Mouse (Mus musculus) heart, embryonic 15.5 days (tissue): ENCODE data around the gene Pigs. TPM values are rescaled to one million over a fixed set of nuclear protein-coding genes. Genes with fewer than 3 reads are reported as not detected.

ENCODE experiments used
- ATAC-seq: fragments of 200-750 bp; cut with Nextera tagmentation; replicated peaks from 2 replicates; pipeline ENCODE4 v1.8.0; 2017; ENCODE audit warnings: low read depth, moderate TSS enrichment; ENCODE audit not compliant: insufficient number of reproducible peaks, insufficient read depth, low FRiP score
- H3K27ac ChIP-seq: fragments of 300-500 bp; sonication (generic); 2 replicates; pipeline ENCODE4 v1.5.1; 2015; ENCODE audit warnings: mild to moderate bottlenecking, inconsistent platforms
- H3K27me3 ChIP-seq: fragments of 300-500 bp; sonication (generic); 2 replicates; pipeline ENCODE4 v1.6.1; 2015; ENCODE audit warnings: inconsistent platforms
- H3K36me3 ChIP-seq: fragments of 300-500 bp; sonication (generic); 2 replicates; pipeline ENCODE4 v1.6.1; 2015; ENCODE audit warnings: mild to moderate bottlenecking, inconsistent platforms
- H3K4me1 ChIP-seq: fragments of 300-500 bp; sonication (generic); replicated peaks from 2 replicates; pipeline ENCODE4 v1.6.1; 2015; ENCODE audit warnings: inconsistent platforms
- H3K4me2 ChIP-seq: fragments of 300-500 bp; sonication (generic); 2 replicates; pipeline ENCODE4 v1.6.1; 2015; ENCODE audit warnings: inconsistent platforms, mild to moderate bottlenecking, moderate library complexity
- H3K4me3 ChIP-seq: fragments of 300-500 bp; sonication (generic); 2 replicates; pipeline ENCODE4 v1.5.1; 2015; ENCODE audit warnings: mild to moderate bottlenecking, inconsistent platforms
- H3K9ac ChIP-seq: fragments of 300-500 bp; sonication (generic); 2 replicates; pipeline ENCODE4 v1.6.1; 2015; ENCODE audit warnings: mild to moderate bottlenecking, inconsistent platforms
- H3K9me3 ChIP-seq: fragments of 300-500 bp; sonication (generic); replicated peaks from 2 replicates; pipeline ENCODE4 v1.6.1; 2016; ENCODE audit warnings: inconsistent platforms
- WGBS: fragments of 180-500 bp; shearing (Covaris S2); methylation state at CpG from one replicate; pipeline ENCODE4 v1.1.7; 2015; ENCODE audit warnings: mixed read lengths; 5-methylcytosine and 5-hydroxymethylcytosine counted together
- polyA plus RNA-seq: library from polyadenylated mRNA; unstranded; fragments of >200 nt; fragmentation: Nextera tagmentation; extraction: Ambion mirVana; gene quantifications from 2 replicates; pipeline ENCODE4 v1.2.1, GENCODE M21; 2015

Pigs gene
- polyA plus RNA-seq, 1 experiment from 2014 or later = 46.1 TPM

GRCm38 (mm10) chr11:78349441-78350358 is 21.5 kb downstream of the Pigs start:
- WGBS = 62% methylated on average over 4 of the region's 4 CpGs
- Histone ChIP-seq H3K9me3 (no peaks in the 10 kb centered on the region), H3K4me1 (peaks cover 39% of the 10 kb centered on the region), H3K4me3 (no peak overlapping the region), H3K9ac (no peak overlapping the region), H3K4me2 (no peak overlapping the region), H3K27ac (0 out of 2 replicates have a peak overlapping the region, but pooled peaks have one; percentile 5), H3K36me3 (peaks cover 6% of the 10 kb centered on the region; the same call in 1 of the 2 replicates), H3K27me3 (no peaks in the 10 kb centered on the region)
- no peak for ATAC-seq

GRCm38 (mm10) chr11:78353081-78353480 is 24.9 kb downstream of the Pigs start:
- H3K4me1 ChIP-seq = peaks cover 14% of the 10 kb centered on the region
- peaks cover 1% of the 10 kb centered on the region for H3K27me3 ChIP-seq
- ATAC-seq = no peak
- H3K4me3 ChIP-seq = no peak overlapping the region
- no peaks in the 10 kb centered on the region for H3K9me3 ChIP-seq
- no peak overlapping the region for H3K27ac ChIP-seq
- H3K36me3 ChIP-seq = peaks cover 6% of the 10 kb centered on the region; the same call in 1 of the 2 replicates
- H3K4me2 ChIP-seq = no peak overlapping the region
- no peak overlapping the region for H3K9ac ChIP-seq
- 86% methylated on average over 1 of the region's 1 CpGs for WGBS

- ATAC-seq = no peak
- no peak overlapping the region for H3K9ac ChIP-seq
- H3K36me3 ChIP-seq = no peaks in the 10 kb centered on the region
- H3K27ac ChIP-seq = no peak overlapping the region
- peaks cover 9% of the 10 kb centered on the region for H3K27me3 ChIP-seq
- H3K4me2 ChIP-seq = no peak overlapping the region
- no peak overlapping the region for H3K4me3 ChIP-seq
- H3K4me1 ChIP-seq = peaks cover 5% of the 10 kb centered on the region
- H3K9me3 ChIP-seq = no peaks in the 10 kb centered on the region
- WGBS = 54% methylated on average over 6 of the region's 6 CpGs
These were observed 26.7 kb downstream of the Pigs start for GRCm38 (mm10) chr11:78354905-78355304.

- H3K4me2 ChIP-seq = no peak overlapping the region
- H3K9ac ChIP-seq = no peak overlapping the region
- no peak for ATAC-seq
- H3K4me1 ChIP-seq = peaks cover 5% of the 10 kb centered on the region
- no peaks in the 10 kb centered on the region for H3K9me3 ChIP-seq
- peaks cover 9% of the 10 kb centered on the region for H3K27me3 ChIP-seq
- H3K4me3 ChIP-seq = no peak overlapping the region
- no peak overlapping the region for H3K27ac ChIP-seq
- 33% methylated on average over 4 of the region's 4 CpGs for WGBS
- H3K36me3 ChIP-seq = no peaks in the 10 kb centered on the region
These were observed 27.4 kb downstream of the Pigs start for GRCm38 (mm10) chr11:78355471-78356238.

- no peak for ATAC-seq
- WGBS = 17% methylated on average over 22 of the region's 22 CpGs
- H3K27me3 ChIP-seq = peaks cover 15% of the 10 kb centered on the region
- H3K27ac ChIP-seq = no peak overlapping the region
- no peak overlapping the region for H3K4me3 ChIP-seq
- H3K4me2 ChIP-seq = no peak overlapping the region
- peaks cover 5% of the 10 kb centered on the region for H3K4me1 ChIP-seq
- no peaks in the 10 kb centered on the region for H3K9me3 ChIP-seq
- no peaks in the 10 kb centered on the region for H3K36me3 ChIP-seq
- H3K9ac ChIP-seq = no peak overlapping the region
These were observed 30.3 kb downstream of the Pigs start for GRCm38 (mm10) chr11:78358330-78359007.

GRCm38 (mm10) chr11:78360125-78360788 is 32.0 kb downstream of the Pigs start:
- Histone ChIP-seq H3K4me3 (peak overlapping the region; percentile 43), H3K27me3 (peaks cover 15% of the 10 kb centered on the region), H3K4me1 (peaks cover 5% of the 10 kb centered on the region), H3K36me3 (no peaks in the 10 kb centered on the region), H3K9ac (0 out of 2 replicates have a peak overlapping the region, but pooled peaks have one; percentile 15), H3K4me2 (peak overlapping the region; percentile 63), H3K27ac (no peak overlapping the region), H3K9me3 (no peaks in the 10 kb centered on the region)
- 14% methylated on average over 13 of the region's 13 CpGs for WGBS
- ATAC-seq = peak; percentile 54

GRCm38 (mm10) chr11:78360789-78361131 is 32.5 kb downstream of the Pigs start:
- Histone ChIP-seq H3K9ac (no peak overlapping the region), H3K27me3 (peaks cover 15% of the 10 kb centered on the region), H3K4me3 (no peak overlapping the region; the same call in 1 of the 2 replicates), H3K36me3 (no peaks in the 10 kb centered on the region), H3K27ac (no peak overlapping the region), H3K4me1 (peaks cover 5% of the 10 kb centered on the region), H3K4me2 (peak overlapping the region; percentile 63; the same call in 1 of the 2 replicates), H3K9me3 (no peaks in the 10 kb centered on the region)
- no peak for ATAC-seq
- WGBS = 49% methylated on average over 2 of the region's 2 CpGs

GRCm38 (mm10) chr11:78363309-78364007 is 35.2 kb downstream of the Pigs start:
- Histone ChIP-seq H3K9me3 (no peaks in the 10 kb centered on the region), H3K4me3 (no peak overlapping the region), H3K36me3 (no peaks in the 10 kb centered on the region), H3K9ac (no peak overlapping the region), H3K27ac (no peak overlapping the region), H3K4me2 (no peak overlapping the region), H3K4me1 (peaks cover 5% of the 10 kb centered on the region), H3K27me3 (peaks cover 10% of the 10 kb centered on the region)
- ATAC-seq = no peak
- WGBS = 68% methylated on average over 13 of the region's 13 CpGs

GRCm38 (mm10) chr11:78364103-78364502 is 35.9 kb downstream of the Pigs start:
- no peak for ATAC-seq
- Histone ChIP-seq H3K4me1 (peaks cover 5% of the 10 kb centered on the region), H3K36me3 (no peaks in the 10 kb centered on the region), H3K9me3 (no peaks in the 10 kb centered on the region), H3K4me2 (no peak overlapping the region), H3K27ac (no peak overlapping the region), H3K27me3 (peaks cover 6% of the 10 kb centered on the region; the same call in 1 of the 2 replicates), H3K9ac (no peak overlapping the region), H3K4me3 (no peak overlapping the region)
- WGBS = 52% methylated on average over 8 of the region's 8 CpGs

- no peaks in the 10 kb centered on the region for H3K9me3 ChIP-seq
- H3K4me3 ChIP-seq = no peak overlapping the region
- no peak overlapping the region for H3K4me2 ChIP-seq
- ATAC-seq = no peak
- 81% methylated on average over 15 of the region's 15 CpGs for WGBS
- H3K27me3 ChIP-seq = no peaks in the 10 kb centered on the region
- H3K36me3 ChIP-seq = no peaks in the 10 kb centered on the region
- no peak overlapping the region for H3K9ac ChIP-seq
- H3K27ac ChIP-seq = no peak overlapping the region
- no peaks in the 10 kb centered on the region for H3K4me1 ChIP-seq
These were observed 39.4 kb downstream of the Pigs start for GRCm38 (mm10) chr11:78367456-78368225.
